Mouse (Mus musculus) hematopoietic stem cell, adult 5-6 weeks (primary cell): ENCODE results near the gene Ms4a13. TPM values are rescaled to one million over a fixed set of nuclear protein-coding genes. Genes with fewer than 3 reads are reported as not detected.
"Not testable (repeated sequence)": the region's sequence is repeated elsewhere in the genome, so short reads cannot be mapped to it uniquely, and the experiment has no call there.

ENCODE experiments used
- ATAC-seq, 2 experiments: fragments of 125-278 bp in 1 of 2; replicated peaks in 1 of 2; 2 replicates each; pipeline ENCODE4 v1.8.0; 2016 to 2017; ENCODE audit warnings: inconsistent platforms in 2 of 2, mild to moderate bottlenecking in 2 of 2, moderate number of reproducible peaks in 2 of 2, low read depth in 1 of 2, moderate TSS enrichment in 1 of 2; ENCODE audit not compliant: low FRiP score in 2 of 2, poor library complexity in 2 of 2, severe bottlenecking in 2 of 2, insufficient read depth in 1 of 2, low TSS enrichment in 1 of 2
- total RNA-seq: library from RNA; stranded (forward); fragments of 172-1452, 232-1000 nt; gene quantifications from 2 replicates; pipeline ENCODE4 v1.2.3, GENCODE M21; 2017

Gene Ms4a13
- not detected in 2 replicates for total RNA-seq

DNA sequence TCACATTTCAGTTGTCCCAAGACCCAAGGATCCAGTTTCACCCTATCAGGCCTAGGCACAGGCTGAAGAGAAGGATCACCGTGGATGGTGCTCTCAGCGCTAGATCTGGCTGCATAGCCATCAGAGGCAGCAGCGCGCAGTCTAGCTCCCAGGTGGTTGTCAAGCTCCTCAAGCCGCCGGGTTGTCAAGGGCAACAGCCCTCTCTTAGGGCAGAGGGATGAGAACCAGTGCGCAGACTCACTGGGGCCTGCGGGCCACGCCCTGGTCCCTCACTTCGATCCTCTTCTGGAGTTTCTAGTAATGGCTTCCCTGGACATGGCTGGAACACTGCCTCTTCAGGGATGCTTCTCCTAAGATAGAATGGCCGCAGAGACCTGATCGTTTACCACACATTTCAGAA is at the start of gene Ms4a13:
TSS of gene Ms4a13 (minus strand) at position 192 of the 400 bp plus-strand sequence.
- ATAC-seq, result no peak

DNA sequence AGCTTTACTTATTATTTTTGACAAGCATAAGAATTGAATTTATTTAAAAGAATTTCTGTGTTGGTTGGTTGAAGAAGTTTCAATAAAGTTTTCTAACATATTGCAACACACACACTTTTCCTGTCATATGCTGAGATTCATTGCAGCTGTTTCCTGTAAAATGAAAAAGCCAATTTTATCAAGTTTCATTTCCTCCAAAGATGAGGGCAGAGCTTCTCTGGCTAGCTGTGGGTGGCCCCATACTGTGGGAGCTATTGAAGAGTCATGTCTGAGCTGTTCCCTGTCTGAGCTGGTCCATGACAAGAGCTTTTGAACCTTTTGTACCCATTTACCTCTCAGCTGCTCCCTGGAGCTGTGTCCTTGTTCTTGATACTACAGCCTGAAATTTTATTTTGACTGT is 47.7 kb upstream of the Ms4a13 start:
- peak; percentile 65 to 74 for ATAC-seq

DNA sequence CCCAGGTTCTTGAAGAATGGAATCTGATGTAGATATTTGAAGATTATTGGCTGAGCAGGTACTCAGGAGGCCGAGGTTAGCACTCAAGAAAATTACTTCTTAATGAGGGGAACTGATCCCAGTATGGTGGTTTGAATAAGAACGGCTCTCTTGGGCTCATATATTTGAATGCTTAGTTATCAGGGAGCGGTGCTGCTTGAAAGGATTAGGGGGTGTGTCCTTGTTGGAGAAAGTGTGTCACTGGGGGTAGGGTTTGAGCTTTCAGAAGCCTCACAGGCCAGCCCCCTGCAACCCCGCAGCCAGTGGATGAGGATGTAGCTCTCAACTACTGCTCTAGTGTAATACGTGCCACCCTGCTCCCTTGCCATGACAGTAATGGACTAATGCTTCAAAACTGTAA is 46.0 kb upstream of the Ms4a13 start:
- no peak for ATAC-seq

DNA sequence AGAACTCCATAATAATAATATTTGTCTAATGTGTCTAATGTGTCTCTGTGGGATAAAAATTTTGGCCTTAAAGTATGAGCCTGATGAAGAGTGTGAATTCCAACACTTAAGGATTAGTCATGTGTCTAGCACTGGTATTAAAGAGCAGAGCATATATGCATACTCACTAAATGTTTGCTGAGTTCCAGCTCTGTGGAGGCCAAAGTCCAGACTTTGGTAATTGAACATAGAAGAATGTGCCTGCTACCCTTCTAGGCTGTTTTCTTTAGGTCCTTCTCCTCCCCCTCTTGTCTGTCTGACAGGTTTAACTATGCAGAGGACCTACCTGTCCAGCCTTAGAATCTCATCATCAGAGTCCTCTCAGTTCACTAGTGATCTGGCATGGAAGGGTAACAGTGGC is 39.3 kb upstream of the Ms4a13 start:
- no peak for ATAC-seq

DNA sequence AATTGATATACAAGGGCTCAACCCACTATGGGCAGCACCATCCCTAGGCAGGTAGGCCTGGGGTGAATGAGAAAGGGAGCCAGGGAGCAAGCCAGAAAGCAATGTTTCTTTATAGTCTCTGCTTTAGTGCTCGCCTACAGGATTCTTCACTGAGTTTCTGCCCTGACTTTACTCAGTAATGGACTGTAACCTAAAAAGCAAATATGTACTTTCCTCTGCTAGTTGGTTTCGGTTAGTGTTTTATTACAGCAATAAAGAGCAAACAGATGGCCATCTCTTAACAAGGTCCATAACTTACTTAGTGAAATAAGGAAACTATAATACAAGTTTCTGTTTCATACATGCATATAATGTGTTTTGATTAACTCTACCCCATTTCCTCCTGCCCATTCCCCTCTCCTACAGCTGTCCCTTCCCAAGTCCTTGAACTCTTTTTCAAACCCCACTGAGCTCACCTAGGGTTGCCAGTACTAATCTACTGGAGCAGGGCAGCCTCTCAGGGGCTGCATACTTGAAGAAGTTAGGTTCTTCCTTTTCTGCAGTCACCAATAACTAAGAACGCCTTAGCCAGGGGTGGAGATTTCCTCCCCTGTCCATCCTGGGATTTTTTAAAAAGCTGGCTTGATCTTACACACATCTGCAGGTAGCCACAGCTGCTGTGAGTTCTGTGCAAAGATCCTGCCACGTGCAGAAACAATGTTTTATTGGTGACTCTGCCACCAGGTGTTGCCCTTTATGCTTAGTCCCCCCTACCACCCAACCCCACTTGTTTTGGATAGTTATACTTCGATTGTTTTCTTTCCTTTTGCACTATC is 38.6 kb upstream of the Ms4a13 start:
- ATAC-seq, result no peak

DNA sequence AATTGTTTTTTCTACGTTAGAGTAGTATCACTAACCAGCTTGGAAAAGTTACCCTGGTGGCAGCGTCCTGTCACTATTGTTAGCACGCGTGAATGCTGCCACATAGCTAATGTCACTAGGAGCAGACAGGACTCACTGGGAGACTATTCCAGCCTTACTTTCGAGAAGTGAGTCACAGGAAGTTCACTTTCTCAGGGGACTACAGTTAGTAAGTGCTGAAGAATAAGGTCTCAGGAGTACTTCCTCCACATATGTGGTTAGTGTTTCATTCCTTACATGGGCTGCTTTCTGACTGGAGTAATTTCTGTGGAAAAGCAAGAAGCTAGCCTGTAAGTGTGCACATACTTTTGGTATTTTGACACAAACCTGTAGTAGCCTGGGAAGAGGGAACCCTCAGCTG is 37.7 kb upstream of the Ms4a13 start:
- no peak for ATAC-seq

DNA sequence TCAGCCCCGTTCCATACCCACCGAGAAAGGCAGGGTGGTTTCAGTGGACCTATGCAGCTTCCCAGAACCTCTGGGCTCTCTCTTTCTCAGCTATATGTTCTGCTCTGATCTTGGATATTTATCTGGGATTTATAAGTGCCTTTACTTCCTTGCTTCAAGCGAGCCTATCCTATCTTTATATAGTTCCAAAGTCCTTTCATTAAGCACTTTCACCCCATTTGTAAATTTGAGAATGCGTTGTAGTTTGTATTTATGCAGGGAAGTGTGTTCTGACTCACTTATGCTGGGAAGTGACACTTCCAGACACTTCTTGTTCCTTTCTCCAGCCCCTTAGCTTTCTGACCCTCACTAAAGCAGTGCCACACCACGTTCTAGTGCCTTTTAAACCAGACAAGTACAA is 35.8 kb upstream of the Ms4a13 start, which contains the start of gene Ms4a12:
TSS of gene Ms4a12 (minus strand) at position 101 of the 400 bp plus-strand sequence.
- no peak for ATAC-seq

DNA sequence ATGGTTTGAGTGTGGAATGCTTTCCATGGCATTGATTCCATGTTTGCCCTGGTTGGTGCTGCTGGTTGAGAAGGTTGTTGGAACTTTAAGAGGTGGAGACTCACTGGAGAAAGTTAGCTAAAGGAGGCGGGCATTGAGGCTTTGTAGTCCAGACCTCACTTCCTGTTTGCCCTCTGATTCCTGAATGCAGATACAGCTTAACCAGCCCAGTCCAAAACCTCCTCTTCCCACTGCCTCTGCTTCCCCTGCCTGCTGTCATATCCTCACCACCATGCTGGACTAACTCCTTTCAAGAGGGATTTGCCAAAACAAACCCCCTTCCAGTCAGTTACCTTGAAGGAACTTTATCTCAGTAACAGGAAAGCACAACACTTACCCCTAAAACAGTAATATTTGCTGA is 4.0 kb downstream of the Ms4a13 start:
- 0 out of 4 replicates have a peak, but pooled peaks of 1 of the 2 experiments have one; percentile 22 for ATAC-seq

DNA sequence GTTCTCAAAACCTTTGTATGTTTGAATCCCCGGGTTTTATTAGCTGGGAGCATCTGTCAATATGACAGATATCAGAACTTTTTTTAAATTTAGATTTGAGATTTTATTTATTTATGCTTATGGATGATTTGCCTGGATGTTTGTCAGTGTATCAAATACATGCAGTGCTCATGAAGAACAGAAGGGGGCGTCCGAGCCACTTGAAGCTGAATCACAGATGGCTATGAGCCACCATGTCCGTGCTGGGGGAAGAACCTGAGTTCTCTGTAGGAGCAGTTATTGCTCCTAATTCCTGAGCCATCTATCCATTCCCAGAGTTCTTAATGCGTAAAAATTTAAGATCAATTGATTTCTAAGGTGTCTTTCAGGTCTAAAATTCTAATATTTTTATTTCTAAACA is 12.4 kb downstream of the Ms4a13 start:
- ATAC-seq, result no peak

DNA sequence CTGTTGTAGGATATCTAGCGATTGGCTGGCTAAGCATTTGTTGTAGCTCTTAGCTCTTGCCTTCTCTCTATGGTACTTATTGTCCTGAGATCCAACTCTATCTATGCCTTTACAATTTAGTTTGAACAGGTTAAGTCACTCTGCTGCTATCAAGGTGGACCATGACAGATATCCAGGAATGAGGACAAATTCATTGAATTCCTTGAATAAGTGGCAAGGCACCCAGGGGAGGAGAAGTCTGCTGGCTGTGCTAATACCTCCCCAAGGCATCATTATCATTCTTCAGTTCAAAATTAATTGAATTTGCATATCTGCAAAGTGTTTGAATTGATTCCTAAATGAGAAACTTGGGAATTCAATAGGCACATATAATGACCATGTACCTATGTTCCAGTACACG is 19.1 kb downstream of the Ms4a13 start:
- no peak for ATAC-seq

DNA sequence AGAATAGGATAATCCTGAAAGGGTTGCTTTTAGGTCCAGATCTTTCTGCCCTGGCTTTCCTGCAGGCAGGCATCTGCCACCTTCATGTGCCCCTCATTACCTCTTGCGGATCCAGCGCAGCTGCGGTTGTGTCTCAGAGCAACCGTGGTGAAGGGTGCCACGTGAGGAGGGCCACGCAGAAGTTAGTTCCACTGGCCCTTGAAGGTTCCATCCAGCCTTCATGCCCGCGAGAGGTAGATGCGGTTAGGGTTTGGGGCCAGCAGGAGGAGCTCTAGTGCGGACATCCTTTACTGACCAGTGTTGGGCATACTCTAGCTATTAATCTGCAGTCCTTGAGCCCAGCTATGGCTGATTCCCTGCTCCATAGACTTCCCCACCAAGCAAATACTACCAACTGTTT is 31.4 kb downstream of the Ms4a13 start, which contains the start of gene 1700025F22Rik:
TSS of gene 1700025F22Rik (minus strand) at position 149 of the 400 bp plus-strand sequence.
- ATAC-seq, result peak; percentile 62 to 69; a peak in 3 of 4 replicates

DNA sequence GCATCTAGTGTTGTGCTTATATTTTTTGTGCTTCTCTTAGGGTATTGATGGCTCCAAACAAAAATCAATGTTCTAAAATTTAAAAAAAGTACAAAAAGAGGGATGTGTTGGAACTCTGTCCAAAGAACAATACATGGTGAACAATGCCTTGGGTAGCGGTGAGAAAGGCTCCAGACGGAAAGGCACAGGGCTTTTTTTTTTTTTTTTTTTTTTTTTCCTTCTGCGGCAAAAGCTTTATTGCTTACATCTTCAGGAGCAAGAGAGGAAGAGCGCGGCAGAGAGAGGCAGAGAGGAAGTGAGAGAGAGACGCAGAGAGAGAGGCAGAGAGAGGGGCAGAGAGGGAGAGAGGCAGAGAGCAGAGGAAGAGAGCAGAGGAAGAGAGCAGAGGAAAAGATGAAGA is 38.6 kb downstream of the Ms4a13 start:
- ATAC-seq, result not testable (repeated sequence)

DNA sequence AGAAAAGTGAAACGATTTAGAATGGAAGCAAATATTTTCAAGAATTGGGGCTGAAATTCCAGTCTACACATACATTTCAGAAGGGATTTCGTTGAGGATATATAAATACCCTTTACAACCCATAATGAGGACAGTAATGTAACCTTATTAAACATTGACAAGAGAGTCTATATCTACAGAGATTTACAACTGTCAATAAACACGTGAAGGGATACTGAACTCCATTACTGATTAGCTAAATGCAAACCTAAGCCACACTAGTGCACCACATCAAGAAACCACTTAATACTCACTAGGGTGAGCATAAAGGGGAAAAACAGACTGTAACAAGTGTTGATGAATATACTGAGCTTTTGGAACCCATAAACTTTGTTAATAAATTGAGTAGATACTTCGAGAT is 61.2 kb downstream of the Ms4a13 start:
- ATAC-seq, result no peak

DNA sequence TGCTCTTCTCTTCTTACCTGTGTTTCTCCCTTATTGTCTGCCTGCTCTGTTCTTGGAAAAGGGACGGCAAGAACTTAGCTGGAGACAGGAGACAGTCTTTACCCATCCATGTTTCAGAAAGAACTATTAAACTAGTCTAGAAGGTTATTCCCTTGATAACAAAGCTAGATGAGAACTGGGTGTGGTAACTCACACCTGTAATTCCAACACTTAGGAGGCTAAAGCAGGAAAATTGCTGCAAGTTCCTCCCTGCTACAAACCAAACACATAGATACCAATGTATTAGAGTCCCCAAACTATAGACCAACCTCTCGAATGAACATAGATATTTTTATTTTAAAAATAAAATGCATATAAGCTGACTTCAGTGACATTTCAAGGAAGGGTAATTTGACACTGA is 61.7 kb downstream of the Ms4a13 start:
- ATAC-seq, result no peak

DNA sequence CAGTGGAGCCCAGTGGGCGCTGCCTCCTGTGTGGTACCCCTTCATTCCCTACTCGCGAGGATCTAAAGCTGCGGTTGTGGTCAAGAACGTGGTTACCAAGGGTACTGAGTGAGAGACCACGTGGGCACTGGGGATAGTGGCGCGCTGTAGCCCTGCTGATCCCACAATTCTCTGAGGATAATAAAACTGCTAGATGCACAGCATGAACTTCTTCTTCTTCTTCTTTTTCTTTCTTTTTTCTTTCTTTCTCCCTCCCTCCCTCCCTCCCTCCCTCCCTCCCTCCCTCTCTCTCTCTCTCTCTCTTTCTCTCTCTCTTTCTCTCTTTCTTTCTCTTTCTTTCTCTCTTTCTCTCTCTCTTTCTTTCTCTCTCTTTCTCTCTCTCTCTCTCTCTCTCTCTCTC is 65.8 kb downstream of the Ms4a13 start, which contains the start of gene 1700017D01Rik:
TSS of gene 1700017D01Rik (minus strand) at position 101 of the 400 bp plus-strand sequence.
- not testable (repeated sequence) for ATAC-seq

DNA sequence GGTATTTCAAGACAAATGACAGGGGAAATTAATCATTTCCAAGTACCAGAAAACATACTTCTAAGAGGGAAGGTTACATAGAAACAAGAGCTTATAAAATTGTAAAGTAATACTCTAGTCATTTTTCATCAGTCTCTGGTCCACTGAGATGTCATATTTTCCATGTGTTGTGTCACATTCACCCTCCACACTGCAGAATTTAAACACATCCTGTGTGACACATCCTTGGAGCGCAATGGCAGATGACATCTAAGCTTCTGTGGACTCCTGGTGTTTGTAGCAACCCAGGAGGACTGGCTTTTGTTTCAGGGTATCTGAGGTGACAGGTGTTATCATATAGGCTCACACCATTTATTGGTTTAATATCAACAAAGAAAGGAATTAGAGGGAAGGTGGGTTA is 66.8 kb downstream of the Ms4a13 start:
- ATAC-seq, result no peak

DNA sequence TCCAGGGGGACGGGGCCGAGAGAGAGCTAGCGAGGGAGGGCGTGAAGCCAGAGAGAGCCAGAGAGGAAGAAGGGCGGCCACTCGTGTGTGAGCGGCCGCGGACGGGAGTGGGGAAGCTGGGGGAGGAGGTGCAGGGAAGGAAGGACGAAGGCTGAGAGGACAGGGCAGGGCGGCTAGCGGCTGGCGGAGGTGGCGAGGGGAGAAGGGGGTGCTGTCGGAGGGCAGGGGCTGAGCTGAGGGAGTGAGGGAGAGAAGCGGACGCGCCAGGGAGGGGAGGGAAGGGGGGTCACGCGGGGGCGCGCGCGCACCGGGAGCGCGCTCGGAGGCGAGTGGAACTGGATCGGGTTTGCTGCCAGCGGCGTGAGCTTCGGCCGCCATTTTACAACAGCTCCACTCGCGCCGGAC is 75.5 kb downstream of the Ms4a13 start:
- peak; percentile 95 to 98 for ATAC-seq
